Comparison of ENCODE assay signal across 7 mouse cellular contexts in the genomic region with DNA sequence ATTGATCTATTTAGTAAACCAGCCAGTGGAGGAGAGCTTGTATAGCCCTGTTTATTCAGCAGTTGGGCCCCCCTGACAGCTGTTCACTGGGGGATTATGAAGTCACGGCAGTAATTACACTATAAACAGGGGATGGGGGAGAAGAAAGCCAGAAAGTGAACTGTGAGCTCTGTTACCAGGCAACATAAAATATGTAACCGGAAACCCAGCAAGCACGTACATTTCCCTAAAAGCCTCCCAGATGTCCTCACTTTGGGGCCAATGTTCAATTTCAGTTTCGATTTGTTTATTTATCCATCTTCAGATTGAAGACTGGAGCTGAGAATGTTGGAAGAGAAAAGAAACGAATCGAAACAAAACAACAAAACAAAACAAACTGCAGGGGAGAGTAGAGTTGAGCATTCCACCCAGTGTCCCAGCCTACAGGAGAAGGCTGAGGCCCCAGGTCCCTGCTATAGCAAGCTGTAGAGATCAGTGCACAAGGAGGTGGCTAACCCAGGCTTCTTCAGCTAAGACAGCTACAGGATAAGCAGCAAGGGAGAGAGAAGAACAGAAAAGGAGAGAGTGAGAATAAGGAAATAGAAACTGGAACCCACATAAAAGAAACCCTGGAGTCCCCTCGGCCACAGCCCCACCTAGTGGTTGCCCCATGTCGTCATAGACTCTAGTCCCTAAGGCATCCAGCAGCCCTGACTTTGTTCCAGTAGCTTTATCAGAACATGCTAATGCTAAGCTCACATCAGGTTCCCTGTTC.
DNase-seq lines count a peak whose midpoint lies in the region; ATAC-seq lines count a peak whose summit lies in the region.

No protein-coding gene starts in this region.

- ATAC-seq in limb, embryonic 13.5 days (ENCODE audit: low FRiP score, low read depth), result peak; percentile 88
- ATAC-seq in midbrain, embryonic 13.5 days, result peak; percentile 74; the same call in 1 of the 2 replicates

- no peaks in the 10 kb centered on the region for H3K9me3 ChIP-seq in limb, embryonic 13.5 days
- no peaks in the 10 kb centered on the region for H3K9me3 ChIP-seq in midbrain, embryonic 13.5 days

- H3K4me2 ChIP-seq in limb, embryonic 13.5 days (replicated peaks), result peak overlapping the region; percentile 39
- H3K4me2 ChIP-seq in midbrain, embryonic 13.5 days (replicated peaks), result no peak overlapping the region

- H3K27me3 ChIP-seq in limb, embryonic 13.5 days, result 0 out of 2 replicates have a peak, but pooled peaks cover 2% of the 10 kb centered on the region
- 0 out of 2 replicates have a peak, but pooled peaks cover 3% of the 10 kb centered on the region for H3K27me3 ChIP-seq in midbrain, embryonic 13.5 days

- H3K4me3 ChIP-seq in limb, embryonic 13.5 days, result no peak overlapping the region
- H3K4me3 ChIP-seq in midbrain, embryonic 13.5 days (replicated peaks), result no peak overlapping the region

- H3K4me1 ChIP-seq in limb, embryonic 13.5 days, result peaks cover 19% of the 10 kb centered on the region
- H3K4me1 ChIP-seq in midbrain, embryonic 13.5 days (replicated peaks), result peaks cover 21% of the 10 kb centered on the region

- peak overlapping the region; percentile 39; the same call in 1 of the 2 replicates for H3K27ac ChIP-seq in limb, embryonic 13.5 days
- H3K27ac ChIP-seq in midbrain, embryonic 13.5 days, result no peak overlapping the region

- WGBS in limb, embryonic 13.5 days, result 23% methylated on average over 8 of the region's 8 CpGs
- WGBS in midbrain, embryonic 13.5 days, result 39% methylated on average over 8 of the region's 8 CpGs

- no peaks in the 10 kb centered on the region for H3K36me3 ChIP-seq in limb, embryonic 13.5 days
- H3K36me3 ChIP-seq in midbrain, embryonic 13.5 days, result no peaks in the 10 kb centered on the region

- DNase-seq in ES-CJ7 (ENCODE audit: low read depth, low spot score), result peak; percentile 23
- peak; percentile 82 for DNase-seq in adrenal gland, postnatal 10 days
- DNase-seq in forelimb bud, embryonic 11.5 days (ENCODE audit: low read depth, low spot score), result peak; percentile 52
- peak; percentile 79 for DNase-seq in induced T-regulatory cell, adult 2 months (ENCODE audit: low read depth)
- DNase-seq in spleen, postnatal 36 days (ENCODE audit: low spot score in 2 of 2), result peak; percentile 68 to 75

- H3K9ac ChIP-seq in limb, embryonic 13.5 days, result no peak overlapping the region; the same call in 1 of the 2 replicates
- no peak overlapping the region for H3K9ac ChIP-seq in midbrain, embryonic 13.5 days (replicated peaks)

Comparison
In these comparisons a context has a peak if more than half of its experiments do, and no peak if none do; other contexts are left out.
1. DNase-seq: peak in every context shown above with its lines; median percentile 82 in adrenal gland, postnatal 10 days; 79 in induced T-regulatory cell, adult 2 months; 72 in spleen, postnatal 36 days; 52 in forelimb bud, embryonic 11.5 days; 23 in ES-CJ7.